Mouse (Mus musculus): ENCODE data around the gene Tecrl. TPM values are rescaled to one million over a fixed set of nuclear protein-coding genes. Genes with fewer than 3 reads are reported as not detected.

The Tecrl gene
- not detected for polyA plus RNA-seq (2012; fragmentation: generic; extraction: Trizol)

GRCm38 (mm10) chr5:83354846-83355561 lies at the start of gene Tecrl:
TSS of gene Tecrl (minus strand) at chr5:83355195.

